Mouse (Mus musculus) liver, adult 2 months (tissue): ENCODE measurements around the gene Cdca4. TPM values are rescaled to one million over a fixed set of nuclear protein-coding genes. Genes with fewer than 3 reads are reported as not detected.

Source experiments
- DNase-seq: peaks from one replicate; pipeline ENCODE4 v3.0.0-alpha.2; 2011; ENCODE audit warnings: low read depth, low spot score; ENCODE audit errors: extremely low read depth
- H3K27ac ChIP-seq: fragments of 200-500 bp; replicated peaks from 2 replicates; pipeline ENCODE4 v1.5.1; 2012; ENCODE audit warnings: low read depth, mild to moderate bottlenecking, control low read depth, inconsistent platforms, low read length; ENCODE audit not compliant: insufficient read depth
- H3K27me3 ChIP-seq: fragments of 200-500 bp; 2 replicates; pipeline ENCODE4 v1.6.1; 2012; ENCODE audit warnings: mild to moderate bottlenecking, moderate library complexity, low read length, inconsistent platforms; ENCODE audit not compliant: control insufficient read depth, insufficient read depth
- H3K36me3 ChIP-seq: fragments of 200-500 bp; 2 replicates; pipeline ENCODE4 v1.6.1; 2012; ENCODE audit warnings: low read length, inconsistent platforms; ENCODE audit not compliant: control insufficient read depth, insufficient read depth
- H3K4me1 ChIP-seq: fragments of 200-500 bp; 2 replicates; pipeline ENCODE4 v1.6.1; 2011; ENCODE audit warnings: low read length; ENCODE audit not compliant: control insufficient read depth, insufficient read depth
- H3K4me3 ChIP-seq: fragments of 200-500 bp; 2 replicates; pipeline ENCODE4 v1.5.1; 2011; ENCODE audit warnings: low read depth, mild to moderate bottlenecking, control low read depth, low read length, moderate library complexity; ENCODE audit not compliant: insufficient read depth
- H3K79me2 ChIP-seq: fragments of 200-500 bp; 2 replicates; pipeline ENCODE4 v1.6.1; 2012; ENCODE audit warnings: inconsistent platforms, mild to moderate bottlenecking, low read length, moderate library complexity; ENCODE audit not compliant: control insufficient read depth, insufficient read depth
- H3K9ac ChIP-seq: fragments of 200-500 bp; 2 replicates; pipeline ENCODE4 v1.6.1; 2012; ENCODE audit warnings: low read depth, mild to moderate bottlenecking, control low read depth, inconsistent platforms, low read length
- CTCF ChIP-seq: fragments of 200-500 bp; IDR thresholded peaks from 2 replicates; pipeline ENCODE4 v1.5.1; 2011; ENCODE audit warnings: low read depth, low read length, control low read depth
- POLR2A ChIP-seq: fragments of 200-500 bp; IDR thresholded peaks from 2 replicates; pipeline ENCODE4 v1.6.1; 2011; ENCODE audit warnings: low read length, control low read depth; ENCODE audit not compliant: insufficient read depth; ENCODE audit errors: extremely low read depth
- WGBS: fragments of 180-500 bp; shearing (Covaris S2); methylation state at CpG from one replicate; pipeline ENCODE4 v1.1.7; 2018; 5-methylcytosine and 5-hydroxymethylcytosine counted together
- polyA plus RNA-seq: library from polyadenylated mRNA; depleted of rRNA; stranded (reverse); fragments of >200 nt; gene quantifications from 2 replicates; pipeline ENCODE4 v1.2.3, GENCODE M21; 2012
- total RNA-seq: library from RNA; depleted of rRNA; stranded (reverse); fragments of >200 nt; gene quantifications from 2 replicates; pipeline ENCODE4 v1.2.3, GENCODE M21; 2014

The Cdca4 gene
- total and polyA plus RNA-seq, 2 experiments = 3.5 to 5.0 TPM

GRCm38 (mm10) chr12:112874199-112874598, 45.0 kb upstream of the Cdca4 start:
- 21% methylated on average over 22 of the region's 22 CpGs for WGBS
- H3K9ac ChIP-seq = no peak overlapping the region
- DNase-seq = no peak
- no peak overlapping the region for H3K4me3 ChIP-seq
- H3K27ac ChIP-seq = no peak overlapping the region
- 0 out of 2 replicates have a peak, but pooled peaks cover 8% of the 10 kb centered on the region for H3K27me3 ChIP-seq
- no peaks in the 10 kb centered on the region for H3K4me1 ChIP-seq
- H3K79me2 ChIP-seq = no peaks in the 10 kb centered on the region
- TF ChIP-seq POLR2A = no peak
- TF ChIP-seq CTCF = no peak
- no peaks in the 10 kb centered on the region for H3K36me3 ChIP-seq

- H3K27me3 ChIP-seq = 0 out of 2 replicates have a peak, but pooled peaks cover 8% of the 10 kb centered on the region
- WGBS = 24% methylated on average over 18 of the region's 18 CpGs
- DNase-seq = no peak
Measured at GRCm38 (mm10) chr12:112873452-112874190, 44.4 kb upstream of the Cdca4 start.

GRCm38 (mm10) chr12:112872991-112873390, 43.8 kb upstream of the Cdca4 start:
- DNase-seq = no peak
- TF ChIP-seq CTCF (no peak), POLR2A (no peak)
- Histone ChIP-seq H3K27me3 (0 out of 2 replicates have a peak, but pooled peaks cover 5% of the 10 kb centered on the region), H3K4me3 (no peak overlapping the region), H3K27ac (no peak overlapping the region), H3K36me3 (no peaks in the 10 kb centered on the region), H3K79me2 (no peaks in the 10 kb centered on the region), H3K9ac (no peak overlapping the region), H3K4me1 (no peaks in the 10 kb centered on the region)
- 85% methylated on average over 10 of the region's 10 CpGs for WGBS

More at GRCm38 (mm10) chr12:112873452-112874190, 44.4 kb upstream of the Cdca4 start:
- no peaks in the 10 kb centered on the region for H3K36me3 ChIP-seq
- H3K4me1 ChIP-seq = no peaks in the 10 kb centered on the region
- peak; percentile 77 for TF ChIP-seq CTCF
- no peak for TF ChIP-seq POLR2A
- H3K27ac ChIP-seq = no peak overlapping the region
- no peak overlapping the region for H3K4me3 ChIP-seq
- H3K9ac ChIP-seq = no peak overlapping the region
- no peaks in the 10 kb centered on the region for H3K79me2 ChIP-seq

GRCm38 (mm10) chr12:112871272-112871671, 42.0 kb upstream of the Cdca4 start:
- no peak overlapping the region for H3K4me3 ChIP-seq
- no peak overlapping the region for H3K27ac ChIP-seq
- no peaks in the 10 kb centered on the region for H3K36me3 ChIP-seq
- H3K79me2 ChIP-seq = no peaks in the 10 kb centered on the region
- no peak overlapping the region for H3K9ac ChIP-seq
- no peak for DNase-seq
- 90% methylated on average over 2 of the region's 2 CpGs for WGBS
- no peaks in the 10 kb centered on the region for H3K4me1 ChIP-seq
- H3K27me3 ChIP-seq = no peaks in the 10 kb centered on the region
- TF ChIP-seq CTCF (no peak), POLR2A (no peak)

GRCm38 (mm10) chr12:112870775-112871174, 41.6 kb upstream of the Cdca4 start:
- TF ChIP-seq CTCF (no peak), POLR2A (no peak)
- Histone ChIP-seq H3K4me1 (no peaks in the 10 kb centered on the region), H3K79me2 (no peaks in the 10 kb centered on the region), H3K27ac (no peak overlapping the region), H3K36me3 (no peaks in the 10 kb centered on the region), H3K9ac (no peak overlapping the region), H3K27me3 (no peaks in the 10 kb centered on the region), H3K4me3 (no peak overlapping the region)
- 61% methylated on average over 13 of the region's 13 CpGs for WGBS
- no peak for DNase-seq

GRCm38 (mm10) chr12:112869783-112870204, 40.6 kb upstream of the Cdca4 start:
- DNase-seq = no peak
- Histone ChIP-seq H3K9ac (peak overlapping the region; percentile 14; the same call in 1 of the 2 replicates), H3K36me3 (no peaks in the 10 kb centered on the region), H3K79me2 (no peaks in the 10 kb centered on the region), H3K27ac (no peak overlapping the region), H3K27me3 (no peaks in the 10 kb centered on the region), H3K4me3 (no peak overlapping the region), H3K4me1 (no peaks in the 10 kb centered on the region)
- WGBS = 9% methylated on average over 16 of the region's 16 CpGs
- no peak for TF ChIP-seq POLR2A
- TF ChIP-seq CTCF = no peak
